Mouse (Mus musculus) spleen, adult 10 weeks (tissue): Measurements from ENCODE around the gene Dnajc5g. TPM values are rescaled to one million over a fixed set of nuclear protein-coding genes. Genes with fewer than 3 reads are reported as not detected.

Experiments
- polyA plus RNA-seq: library from polyadenylated mRNA; stranded (reverse); fragments of 350-450 nt; fragmentation: Illumina TruSeq; extraction: RNeasy Lipid Tissue Mini Kit (QIAGEN cat#74804); gene quantifications from one replicate; pipeline ENCODE4 v1.2.3, GENCODE M21; 2015; ENCODE audit warnings: low replicate concordance; ENCODE audit not compliant: insufficient read depth

The Dnajc5g gene
- not detected for polyA plus RNA-seq

GRCm38 (mm10) chr5:31105814-31106335, at the start of gene Dnajc5g:
Dnajc5g (plus strand) TSS chr5:31106285.

GRCm38 (mm10) chr5:31108000-31108490, 2.0 kb downstream of the Dnajc5g start, which contains the start of gene Slc30a3:
Slc30a3 (minus strand) TSS chr5:31108237.

GRCm38 (mm10) chr5:31116354-31116753, 10.3 kb downstream of the Dnajc5g start, which contains the start of gene Trim54:
Trim54 (plus strand) TSS chr5:31116712.

GRCm38 (mm10) chr5:31138241-31138967, 32.3 kb downstream of the Dnajc5g start, which contains the start of gene Ucn:
Ucn (minus strand) TSS chr5:31138829.

GRCm38 (mm10) chr5:31154152-31154553, 48.1 kb downstream of the Dnajc5g start, which contains the start of gene Mpv17:
Mpv17 (minus strand) TSS chr5:31154251.

Other genes starting within 250 kb of the Dnajc5g start
- 22.5 TPM for gene Tmem214, start 238.3 kb upstream of the Dnajc5g start, polyA plus RNA-seq
- 9.6 TPM for gene Agbl5, start 217.6 kb upstream of the Dnajc5g start, polyA plus RNA-seq
- 182 TPM for gene Ost4, start 198.5 kb upstream of the Dnajc5g start, polyA plus RNA-seq
- gene Emilin1, start 192.9 kb upstream of the Dnajc5g start, polyA plus RNA-seq = 12.1 TPM
- 8.0 TPM for gene Khk, start 184.9 kb upstream of the Dnajc5g start, polyA plus RNA-seq
- gene Cgref1, start 160.7 kb upstream of the Dnajc5g start, polyA plus RNA-seq = not detected
- 147 TPM for gene Preb, start 145.9 kb upstream of the Dnajc5g start, polyA plus RNA-seq
- gene Tcf23, start 137.6 kb upstream of the Dnajc5g start, polyA plus RNA-seq = 0.54 TPM
- gene Atraid, start 58.0 kb upstream of the Dnajc5g start, polyA plus RNA-seq = 100 TPM
- gene Slc5a6, start 57.4 kb upstream of the Dnajc5g start, polyA plus RNA-seq = 5.0 TPM
- 12.4 TPM for gene Cad, start 51.5 kb upstream of the Dnajc5g start, polyA plus RNA-seq
- not detected for gene Slc30a3, start 2.0 kb downstream of the Dnajc5g start, polyA plus RNA-seq
- not detected for gene Trim54, start 10.4 kb downstream of the Dnajc5g start, polyA plus RNA-seq
- not detected for gene Ucn, start 32.5 kb downstream of the Dnajc5g start, polyA plus RNA-seq
- 37.0 TPM for gene Mpv17, start 48.0 kb downstream of the Dnajc5g start, polyA plus RNA-seq
- gene Gm29609, start 73.6 kb downstream of the Dnajc5g start, polyA plus RNA-seq = 2.1 TPM
- gene Gtf3c2, start 73.9 kb downstream of the Dnajc5g start, polyA plus RNA-seq = 116 TPM
- gene Snx17, start 86.9 kb downstream of the Dnajc5g start, polyA plus RNA-seq = 97.0 TPM
- gene Eif2b4, start 87.1 kb downstream of the Dnajc5g start, polyA plus RNA-seq = 17.1 TPM
- gene Zfp513, start 96.0 kb downstream of the Dnajc5g start, polyA plus RNA-seq = 14.9 TPM
- 88.2 TPM for gene Ppm1g, start 114.4 kb downstream of the Dnajc5g start, polyA plus RNA-seq
- gene Nrbp1, start 134.6 kb downstream of the Dnajc5g start, polyA plus RNA-seq = 156 TPM
- gene Gm9970, start 134.9 kb downstream of the Dnajc5g start, polyA plus RNA-seq = not detected
- 11.7 TPM for gene Krtcap3, start 145.4 kb downstream of the Dnajc5g start, polyA plus RNA-seq
- 20.5 TPM for gene Ift172, start 184.8 kb downstream of the Dnajc5g start, polyA plus RNA-seq
- 3.6 TPM for gene Fndc4, start 189.8 kb downstream of the Dnajc5g start, polyA plus RNA-seq
- gene Gckr, start 191.2 kb downstream of the Dnajc5g start, polyA plus RNA-seq = not detected